Mouse (Mus musculus) 3134 (cell line): Measurements from ENCODE around the gene Drap1.
"Not testable (repeated sequence)": the region's sequence is repeated elsewhere in the genome, so short reads cannot be mapped to it uniquely, and the experiment has no call there.

Experiments
- DNase-seq: peaks from one replicate; pipeline ENCODE4 v3.0.0-alpha.2; 2011; ENCODE audit warnings: low spot score; ENCODE audit not compliant: insufficient read length; ENCODE audit errors: extremely low read depth

Drap1 gene

DNA sequence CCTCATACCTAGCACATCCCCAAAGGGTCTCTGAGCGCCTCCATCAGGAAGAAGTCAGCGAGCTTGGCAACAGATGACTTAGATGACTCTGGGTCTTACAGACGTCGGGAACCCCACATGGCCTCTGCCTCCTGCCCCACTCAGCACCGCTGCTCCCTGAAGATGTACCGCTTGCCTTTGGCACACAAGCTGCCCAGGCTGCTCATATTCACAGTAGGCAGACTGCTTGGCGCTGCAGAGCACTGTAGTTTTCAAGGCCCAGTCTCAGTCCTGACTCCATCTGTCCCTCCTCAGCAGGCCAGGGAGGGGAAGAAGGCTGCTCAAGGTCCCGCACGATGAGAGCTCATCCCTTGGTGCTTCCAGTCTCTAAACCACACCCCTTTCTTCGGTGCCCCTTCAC, 2.5 kb downstream of the Drap1 start:
- no peak for DNase-seq

DNA sequence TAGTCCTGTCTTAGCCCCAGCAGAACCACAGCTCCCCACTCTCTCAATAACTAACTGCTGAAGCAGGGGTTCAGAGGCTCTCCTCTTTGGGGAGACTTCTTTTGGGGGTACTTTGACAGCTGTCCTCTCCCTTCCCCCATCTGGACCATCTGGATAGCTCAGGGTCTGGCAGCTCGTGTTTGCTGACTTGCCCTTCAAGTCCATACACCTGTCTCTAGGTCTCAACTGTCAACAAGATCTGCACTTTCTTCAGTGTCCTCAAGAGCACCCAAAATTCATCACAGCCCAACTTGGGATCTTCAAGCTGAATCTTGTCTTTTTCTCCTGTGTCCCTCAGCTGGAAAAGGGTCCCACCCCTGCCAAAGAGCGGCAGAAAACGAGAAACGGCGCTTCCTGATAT, 3.0 kb downstream of the Drap1 start:
- no peak for DNase-seq

DNA sequence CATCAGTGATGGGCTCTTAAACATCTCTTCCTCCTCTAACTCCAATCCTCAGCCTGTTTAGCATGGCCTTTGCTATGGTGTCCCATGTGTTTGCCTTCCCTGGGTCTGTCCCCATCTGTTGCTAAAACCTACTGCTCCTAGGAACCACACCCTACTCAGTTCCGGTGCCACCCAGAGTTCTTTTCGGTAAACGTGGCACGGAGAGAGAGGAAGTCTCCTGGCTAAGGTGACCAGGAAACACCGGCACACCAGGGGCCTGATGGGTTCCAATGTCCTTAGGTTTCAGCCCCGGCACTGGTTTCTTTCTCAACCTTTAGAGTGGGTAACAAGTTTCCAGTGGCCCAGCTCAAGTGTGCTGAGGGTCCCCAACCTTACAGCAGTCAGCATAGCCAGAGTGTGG, 4.2 kb downstream of the Drap1 start:
- no peak for DNase-seq

DNA sequence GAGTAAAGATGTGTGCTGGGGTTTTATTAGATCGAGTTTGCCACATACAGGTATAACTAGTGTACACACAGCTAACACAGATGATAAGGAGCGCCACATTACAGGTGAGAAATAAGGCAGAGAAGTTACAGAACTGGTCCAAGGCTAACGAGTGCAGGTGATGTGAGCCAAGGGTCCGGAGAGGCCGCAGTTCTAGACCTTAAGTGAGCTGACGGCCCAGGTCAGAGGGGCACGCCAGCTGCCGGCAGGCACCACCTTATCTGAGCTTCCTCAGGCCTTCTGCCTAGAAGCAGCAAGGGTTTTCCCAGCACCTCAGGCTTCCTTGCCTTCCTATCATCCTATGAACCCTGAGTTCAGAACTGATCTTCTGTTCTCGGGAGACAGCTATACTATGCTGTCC, 5.1 kb downstream of the Drap1 start:
- DNase-seq = no peak

DNA sequence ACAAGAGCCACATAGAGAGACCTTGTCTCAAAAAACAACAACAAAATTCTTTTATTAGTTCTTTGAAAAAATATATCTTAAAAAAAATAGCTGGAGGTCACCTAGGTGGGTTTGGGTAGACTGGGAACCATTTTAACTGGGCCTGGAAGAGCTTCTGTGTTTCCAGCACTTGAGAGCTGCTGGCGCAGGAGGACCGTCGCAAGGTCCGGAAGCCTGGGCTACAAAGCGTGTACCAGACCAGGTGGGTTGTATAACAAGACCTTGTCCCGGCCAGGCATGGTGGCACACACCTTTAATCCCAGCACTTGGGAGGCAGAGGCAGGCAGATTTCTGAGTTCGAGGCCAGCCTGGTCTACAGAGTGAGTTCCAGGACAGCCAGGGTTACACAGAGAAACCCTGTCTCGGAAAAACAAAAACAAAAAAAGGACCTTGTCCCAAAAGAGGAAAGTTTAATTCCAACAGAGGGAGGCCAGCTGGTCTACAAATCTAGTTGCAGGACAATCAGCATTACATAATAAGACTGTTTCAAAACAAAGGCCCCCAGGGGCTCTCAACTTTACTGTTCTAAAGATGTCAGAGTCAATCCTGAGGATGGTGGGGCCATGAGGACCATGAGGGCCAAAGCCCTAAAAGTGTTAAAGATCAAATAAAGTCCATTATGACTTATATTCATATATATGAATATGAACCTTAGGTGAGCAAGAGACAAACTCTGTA, 5.9 kb downstream of the Drap1 start:
- DNase-seq = no peak

DNA sequence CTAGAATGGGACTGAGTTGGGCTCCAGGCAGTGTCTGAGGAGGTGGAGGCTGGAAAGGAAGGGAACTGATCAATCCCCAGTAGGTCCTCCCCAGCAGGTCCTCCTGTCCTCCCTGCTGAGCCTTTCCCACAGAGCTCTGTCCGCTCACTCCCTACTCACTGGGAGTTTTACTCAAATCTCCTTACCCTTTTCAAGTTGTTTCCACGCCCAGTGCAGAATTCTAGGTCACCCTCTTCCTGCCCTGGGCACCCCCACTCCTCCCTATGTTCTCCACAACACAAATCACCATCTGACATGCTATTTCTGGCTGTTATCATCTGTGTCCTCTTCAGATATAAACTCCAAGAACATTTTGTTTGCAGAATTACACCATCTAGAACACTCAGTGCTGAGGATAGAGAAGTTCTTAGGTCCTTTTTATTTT, 10.2 kb downstream of the Drap1 start:
- no peak for DNase-seq

DNA sequence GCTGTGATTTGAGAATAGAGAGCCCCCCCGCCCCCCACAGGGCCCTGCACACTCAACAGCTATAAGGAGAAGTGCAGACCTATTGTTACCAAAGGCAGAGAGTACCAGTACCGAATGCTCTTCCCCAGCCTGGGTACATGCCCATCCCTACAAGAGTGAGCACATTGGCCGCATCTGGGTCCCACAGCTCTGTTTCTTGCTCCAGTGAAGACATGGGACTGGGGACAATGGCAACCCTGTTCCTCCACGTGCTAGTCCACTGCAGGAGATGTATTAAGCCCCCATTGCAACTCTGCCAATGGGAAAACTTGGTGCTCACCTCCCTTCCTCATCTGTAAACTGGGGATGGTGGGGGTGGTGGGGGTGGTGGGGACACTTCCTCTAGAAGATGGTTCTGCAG, 10.9 kb downstream of the Drap1 start:
- no peak for DNase-seq

DNA sequence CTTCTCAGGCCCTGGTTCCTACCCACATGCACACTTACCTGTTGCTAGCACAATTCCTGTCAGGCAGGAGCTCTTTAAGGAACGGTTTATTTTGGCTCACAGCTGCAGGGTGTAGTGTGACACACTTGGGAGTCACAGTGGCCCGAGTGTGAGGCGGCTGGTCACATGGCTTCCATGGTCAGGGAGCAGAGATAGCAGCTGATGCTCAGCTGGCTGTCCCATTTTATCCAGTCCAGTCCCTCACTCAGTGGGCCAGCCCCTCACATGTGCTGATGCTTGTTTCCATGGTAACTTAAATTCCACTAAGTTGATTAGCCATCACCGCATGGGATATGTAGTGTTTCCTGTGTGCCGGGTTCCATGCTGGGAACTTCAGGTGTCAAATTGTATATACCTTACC, 12.8 kb downstream of the Drap1 start:
- no peak for DNase-seq

DNA sequence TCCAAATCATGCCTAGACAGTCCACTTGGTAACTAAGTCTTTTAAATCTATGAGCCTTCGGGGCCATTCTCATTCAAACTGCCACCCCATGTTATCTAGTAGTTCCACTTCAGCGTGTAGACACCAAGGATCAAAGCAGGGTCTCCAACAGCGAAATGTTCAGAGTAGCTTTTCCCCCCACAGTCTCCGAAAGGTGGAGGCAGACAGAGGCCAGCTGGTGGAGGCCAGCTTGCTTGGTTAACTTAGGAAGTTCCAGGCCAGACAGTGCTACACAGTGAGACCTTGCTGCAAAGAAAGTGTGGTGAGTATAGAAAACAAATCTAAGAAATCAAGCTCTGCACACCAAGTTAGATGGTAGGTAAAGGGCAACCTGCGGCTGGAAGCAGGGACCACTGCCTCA, 14.1 kb downstream of the Drap1 start:
- no peak for DNase-seq

DNA sequence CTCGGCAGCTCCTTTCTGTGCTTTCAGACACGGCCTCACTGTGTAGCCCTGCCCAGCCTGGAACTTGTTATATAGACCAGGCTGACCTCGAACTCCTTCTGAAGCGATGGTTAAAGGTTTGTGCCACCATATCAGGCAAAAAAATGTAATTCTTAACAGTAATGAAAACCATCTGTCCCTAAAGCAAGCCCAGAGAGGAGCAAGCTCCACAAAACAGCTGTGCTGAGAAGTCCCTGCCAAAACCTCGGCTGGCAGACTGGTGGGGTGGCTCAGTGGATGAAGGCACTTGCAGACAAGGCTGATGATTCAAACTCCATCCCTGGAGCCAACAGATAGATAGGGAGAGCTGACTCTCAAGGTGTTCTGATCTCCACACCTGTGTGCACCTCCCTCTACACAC, 15.7 kb downstream of the Drap1 start:
- no peak for DNase-seq

DNA sequence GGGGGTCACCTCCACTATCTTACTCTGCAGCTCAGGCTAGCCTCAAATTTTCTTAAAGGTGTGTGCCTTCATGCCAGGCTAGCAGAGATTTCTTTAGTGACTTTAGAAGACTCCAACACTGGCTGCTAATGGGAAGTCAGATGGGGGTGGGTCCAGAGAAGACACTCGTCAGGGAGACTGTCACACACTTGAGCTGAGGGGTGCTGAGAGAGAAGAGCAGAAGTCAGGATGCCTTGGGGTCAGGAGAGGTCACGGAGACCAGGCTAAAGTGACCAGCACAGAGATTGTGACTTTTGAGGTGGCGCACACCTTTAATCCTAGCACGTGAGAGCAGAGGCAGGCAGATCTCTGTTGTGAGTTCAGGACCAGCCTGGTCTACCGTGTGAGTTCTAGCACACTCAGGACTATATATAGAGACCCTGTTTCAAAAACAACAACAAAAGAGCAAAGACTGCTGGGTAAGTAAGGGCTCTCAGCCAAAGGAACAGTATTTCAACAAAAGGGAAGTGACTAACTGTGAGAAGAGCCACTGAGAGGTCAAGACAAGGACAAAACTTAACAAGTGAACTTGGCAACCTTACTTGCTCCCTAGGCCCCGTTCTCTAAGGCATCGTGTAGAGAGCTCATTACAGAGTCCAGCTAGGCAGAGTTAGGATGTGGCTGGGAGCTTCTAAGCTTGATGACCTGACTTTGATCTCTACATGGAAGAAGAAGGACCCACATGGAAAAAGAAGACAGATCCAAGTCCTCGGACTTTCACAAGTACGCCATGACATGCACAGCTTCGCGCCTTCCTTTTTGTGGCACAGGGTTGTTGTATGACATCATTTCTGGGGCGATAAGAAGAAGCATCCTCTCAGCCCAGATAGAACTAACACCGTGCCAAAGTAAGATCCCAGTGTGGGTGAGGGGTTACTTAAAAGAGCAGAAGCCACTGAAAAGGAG, 16.4 kb downstream of the Drap1 start:
- no peak for DNase-seq

DNA sequence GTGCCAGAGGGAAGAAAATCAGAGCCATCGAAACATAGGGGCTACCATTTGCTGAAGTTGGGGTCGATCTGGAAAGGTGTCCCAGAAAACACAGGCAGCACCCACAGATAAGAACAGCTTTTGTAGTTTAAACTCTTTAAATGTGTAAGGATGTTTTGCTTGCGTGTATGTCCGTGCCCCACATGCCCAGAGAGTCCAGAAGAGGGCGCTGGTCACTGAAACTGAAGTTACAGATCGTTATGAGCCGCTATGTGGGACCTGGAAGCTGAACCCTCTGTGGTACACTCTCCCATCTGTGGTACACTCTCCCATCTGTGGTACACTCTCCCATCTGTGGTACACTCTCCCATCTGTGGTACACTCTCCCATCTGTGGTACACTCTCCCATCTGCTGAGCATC, 17.6 kb downstream of the Drap1 start:
- DNase-seq = no peak

DNA sequence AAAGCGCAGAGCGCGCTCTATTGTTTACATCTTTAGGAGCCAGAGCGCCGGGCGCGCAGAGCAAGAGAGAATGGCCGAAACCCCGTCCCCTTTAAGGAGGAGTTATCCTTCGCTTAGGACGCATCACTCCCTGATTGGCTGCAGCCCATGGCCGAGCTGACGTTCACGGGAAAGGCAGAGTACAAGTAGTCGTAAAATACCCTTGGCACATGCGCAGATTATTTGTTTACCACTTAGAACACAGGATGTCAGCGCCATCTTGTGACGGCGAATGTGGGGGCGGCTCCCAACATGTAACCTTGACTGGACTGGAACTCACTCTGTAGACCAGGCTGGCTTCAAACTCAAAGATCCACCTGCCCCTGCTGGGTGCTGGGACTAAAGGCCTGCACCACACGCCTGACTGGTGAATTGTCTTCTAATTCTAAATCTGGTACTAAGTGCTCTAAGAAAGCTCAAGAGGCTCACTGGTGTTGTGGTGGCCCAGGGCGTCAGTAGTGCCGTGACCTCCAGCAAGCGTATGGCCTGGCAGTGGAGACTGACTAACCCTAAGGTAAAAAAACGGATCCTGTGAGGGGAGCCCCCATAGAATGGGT, 18.1 kb downstream of the Drap1 start:
- DNase-seq = not testable (repeated sequence)

DNA sequence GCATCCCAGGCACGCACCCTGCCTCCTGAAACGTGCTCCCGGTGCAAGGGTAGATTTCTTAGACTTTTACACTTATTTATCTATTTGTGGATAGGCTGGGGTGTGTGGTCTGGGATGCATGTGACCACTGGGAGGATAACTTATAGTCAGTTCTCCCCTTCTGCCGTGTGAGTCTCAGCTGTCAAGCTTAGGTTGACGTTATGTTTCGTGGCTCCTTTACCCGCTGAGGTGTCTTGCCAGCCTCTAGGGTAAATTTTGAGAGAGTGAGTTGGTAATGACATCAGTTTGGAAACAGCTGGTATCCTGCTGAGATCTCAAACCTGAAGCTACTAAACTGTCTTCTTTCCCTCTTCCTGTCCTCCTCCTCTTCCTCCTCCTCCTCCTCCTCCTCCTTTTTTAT, 18.9 kb downstream of the Drap1 start:
- DNase-seq = no peak

DNA sequence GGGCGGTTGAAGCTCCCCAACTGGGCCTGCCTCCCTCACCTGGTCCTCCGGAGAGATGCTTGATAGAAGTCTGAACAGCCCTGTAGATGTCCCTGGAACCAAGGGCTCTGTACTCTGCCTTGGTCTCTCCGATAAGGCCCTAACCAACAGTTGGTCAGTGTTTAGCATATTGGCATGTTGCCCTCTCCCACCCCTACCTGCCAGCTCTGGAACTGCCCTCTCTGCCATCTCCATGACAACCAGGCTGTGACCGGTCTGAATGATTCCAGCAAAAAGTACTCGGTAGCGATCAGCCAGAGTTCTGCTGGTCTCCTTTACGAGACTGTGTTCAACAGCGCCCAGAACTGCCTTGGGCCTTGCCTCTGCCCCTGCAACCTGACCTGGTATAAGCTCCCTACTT, 22.5 kb downstream of the Drap1 start, which contains the start of gene Tsga10ip:
TSS of gene Tsga10ip (minus strand) at position 234 of the 400 bp plus-strand sequence.
- no peak for DNase-seq

DNA sequence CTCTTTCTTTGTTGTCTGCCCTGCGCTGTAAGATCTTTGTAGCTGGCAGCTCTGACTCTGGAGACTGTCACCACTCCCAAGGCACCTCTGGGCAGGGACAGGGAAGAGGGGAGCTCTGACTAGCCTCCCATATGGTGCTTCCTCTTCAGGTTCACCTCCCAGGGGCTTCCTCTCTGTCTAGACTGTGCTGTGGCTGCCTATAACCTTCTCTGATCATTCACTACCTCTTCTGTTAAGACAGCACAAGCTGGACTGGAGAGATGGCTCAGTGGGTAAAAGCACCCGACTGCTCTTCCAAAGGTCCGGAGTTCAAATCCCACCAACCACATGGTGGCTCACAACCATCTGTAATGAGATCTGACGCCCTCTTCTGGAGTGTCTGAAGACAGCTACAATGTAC, 23.7 kb downstream of the Drap1 start:
- not testable (repeated sequence) for DNase-seq

DNA sequence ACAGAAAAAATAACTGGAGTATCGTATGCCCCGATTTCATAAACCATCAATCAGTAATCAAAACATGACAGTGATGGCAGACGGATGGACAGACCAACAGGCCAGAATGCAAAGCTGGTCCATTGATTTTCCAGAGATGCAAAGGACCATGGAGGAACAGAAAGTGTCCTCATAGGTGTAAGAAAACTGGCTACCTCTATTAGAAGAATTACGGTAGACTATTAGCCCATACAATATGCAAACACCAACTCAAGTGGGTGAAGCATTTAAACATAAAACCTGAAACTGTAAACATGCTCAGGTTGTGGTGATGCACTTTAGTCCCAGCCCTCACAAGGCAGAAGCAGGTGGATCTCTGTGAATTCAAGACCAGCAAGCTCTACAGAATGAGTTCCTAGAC, 29.4 kb downstream of the Drap1 start:
- DNase-seq = no peak

DNA sequence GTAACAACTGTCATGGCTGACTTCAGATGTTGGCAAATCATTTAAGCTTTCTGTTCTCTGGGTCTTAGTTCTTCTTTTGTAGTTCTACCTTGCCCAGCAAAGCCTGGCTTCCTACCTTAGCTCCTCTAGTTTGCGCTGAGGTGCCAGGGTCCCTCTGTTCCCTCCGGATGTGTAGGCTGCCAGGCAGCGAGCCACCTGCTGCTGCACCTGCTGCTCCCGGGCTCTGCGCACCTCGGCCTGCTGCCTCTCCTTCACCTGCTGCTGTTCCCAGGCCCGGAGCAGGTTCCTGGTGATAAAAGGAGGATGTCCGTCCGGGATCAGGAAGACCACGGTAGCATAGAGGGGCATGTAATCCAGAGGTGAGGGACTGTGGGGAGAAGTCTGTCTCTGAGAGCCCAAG, 30.6 kb downstream of the Drap1 start:
- no peak for DNase-seq

DNA sequence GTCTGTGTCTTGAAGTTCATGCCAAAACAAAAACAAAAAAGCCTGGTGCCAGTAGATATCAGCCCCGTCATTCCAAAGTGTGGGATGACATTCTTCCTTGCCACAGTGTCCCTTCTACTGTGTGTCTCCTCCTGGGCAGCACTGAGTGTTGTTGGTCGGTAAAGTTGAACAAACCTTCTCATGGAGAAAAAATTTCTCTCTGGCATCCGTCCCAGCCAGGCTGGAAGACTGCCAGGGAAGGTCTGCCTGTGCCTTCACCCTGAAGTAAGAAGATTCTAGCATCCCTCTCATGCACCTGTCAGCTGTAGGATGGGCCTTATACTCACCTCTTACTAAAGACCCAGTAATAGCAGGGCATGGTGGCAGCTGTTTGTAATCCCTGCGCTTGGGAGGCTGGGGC, 31.9 kb downstream of the Drap1 start:
- peak; percentile 58 for DNase-seq

DNA sequence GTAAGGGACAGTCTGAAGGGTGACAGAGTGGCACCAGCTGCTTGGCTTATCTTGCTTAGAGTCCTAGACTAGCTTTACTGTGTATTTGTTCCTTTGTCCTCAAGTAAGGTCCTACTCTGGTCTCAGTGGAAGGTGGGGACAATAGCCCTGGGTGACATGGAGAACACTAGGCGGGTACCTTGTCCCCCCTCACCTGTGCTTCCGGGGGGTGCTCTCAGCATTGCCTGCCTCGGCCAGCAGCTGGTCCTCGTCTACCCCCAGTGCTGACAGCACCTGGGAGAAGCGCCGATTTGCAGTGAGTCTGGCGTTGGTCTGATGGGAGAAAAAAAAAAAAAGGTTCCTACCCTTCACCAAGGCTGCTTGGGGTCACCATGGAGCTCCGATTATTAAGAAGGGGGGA, 34.4 kb downstream of the Drap1 start:
- DNase-seq = no peak

DNA sequence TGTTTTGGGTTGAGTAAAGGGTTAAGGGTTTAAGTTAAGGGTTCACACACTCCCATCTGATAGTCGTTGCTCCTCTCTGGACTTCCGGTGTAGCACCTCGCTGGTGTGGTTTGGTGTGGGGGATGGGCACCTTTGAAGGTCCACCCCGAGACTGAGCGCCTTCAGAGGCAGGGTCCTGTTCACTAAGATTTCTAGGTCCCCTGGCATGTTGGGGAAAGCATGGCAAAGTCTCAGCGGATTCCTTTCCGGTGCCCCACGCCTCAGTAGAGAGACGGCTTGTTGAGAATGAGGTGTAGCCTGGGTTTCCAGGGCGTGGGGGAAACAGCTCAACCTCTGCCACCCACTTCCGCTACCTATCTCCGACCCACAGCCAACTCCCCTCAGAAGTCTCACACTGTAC, 35.1 kb downstream of the Drap1 start:
- peak; percentile 35 for DNase-seq
